Mouse (Mus musculus): ENCODE measurements at regions not wholly inside any gene's neighbourhood (a gene's known extent, or its start where the extent isn't known, plus 50 kb on each side); places are given as distances from the start of the nearest gene placed in this dataset.

DNA sequence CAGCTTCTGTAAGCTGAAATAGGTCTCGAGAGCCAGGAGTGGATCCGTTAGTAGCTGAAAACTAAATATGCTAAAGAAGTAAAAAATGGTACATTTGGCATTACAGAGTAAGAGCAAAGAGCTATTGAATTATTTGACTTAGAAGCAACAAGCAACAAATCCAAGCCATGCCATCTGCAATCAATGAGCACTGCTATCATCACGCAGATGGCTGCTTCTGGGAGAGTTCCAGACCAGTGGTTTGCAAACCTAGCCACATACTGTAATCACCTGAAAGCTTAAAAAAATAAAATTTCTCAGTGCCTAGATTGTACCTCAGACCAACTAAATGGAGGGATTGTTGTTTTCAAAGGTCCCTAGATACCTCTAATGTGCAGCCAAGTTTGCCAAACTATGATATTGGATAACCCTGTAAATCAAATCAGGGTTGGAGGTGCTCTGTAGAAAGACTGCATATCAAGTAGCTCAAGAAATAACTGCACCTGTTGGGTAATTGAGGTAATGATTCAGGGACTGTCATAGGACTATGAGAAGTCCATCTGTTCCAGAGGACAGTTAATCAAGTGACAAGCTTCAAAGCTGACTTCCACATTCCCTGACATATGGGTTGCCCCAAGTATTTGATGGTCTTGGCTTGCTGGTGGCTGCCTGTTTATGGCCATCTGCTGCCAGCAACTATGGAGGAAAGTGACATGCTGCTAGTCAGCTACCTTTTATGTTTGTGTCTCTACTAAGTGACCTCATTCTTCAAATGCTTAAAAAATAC is 538.0 kb downstream of the Shisa9 start:
- H3K79me2 ChIP-seq (ENCODE audit: control insufficient read depth, insufficient read depth, low read length, poor library complexity): no peaks in the 10 kb centered on the region
- H3K9me3 ChIP-seq (replicated peaks; ENCODE audit: insufficient read depth, low read length): no peaks in the 10 kb centered on the region
- no peaks in the 10 kb centered on the region for H3K4me1 ChIP-seq (ENCODE audit: control insufficient read depth in 1 of 2, insufficient read depth in 2 of 2, low read length in 2 of 2)
- no peaks in the 10 kb centered on the region for H3K27me3 ChIP-seq (ENCODE audit: control insufficient read depth in 1 of 2, insufficient read depth in 2 of 2, low read length in 2 of 2)
- DNase-seq (ENCODE audit: low read depth, low spot score): no peak
- no peak overlapping the region for H3K4me3 ChIP-seq (ENCODE audit: control insufficient read depth in 1 of 2, insufficient read depth in 1 of 2, low read depth in 2 of 2, low read length in 2 of 2)
- H3K27ac ChIP-seq (ENCODE audit: control insufficient read depth, low read depth, low read length): no peak overlapping the region
- TF ChIP-seq GABPA (IDR thresholded peaks at IDR 0.05; ENCODE audit: low read depth, low read length) (no peak), TCF12 (IDR thresholded peaks at IDR 0.05; ENCODE audit: low read depth, low read length) (no peak), ZMIZ1 (IDR thresholded peaks at IDR 0.05; ENCODE audit: low read depth, low read length) (no peak), BHLHE40 (IDR thresholded peaks at IDR 0.05; ENCODE audit: borderline replicate concordance, low read depth, low read length) (no peak), MAX (IDR thresholded peaks at IDR 0.05; ENCODE audit: low read length) (no peak)
- H3K9ac ChIP-seq (ENCODE audit: control insufficient read depth, low read depth, low read length, poor library complexity, severe bottlenecking): no peak overlapping the region
- H3K36me3 ChIP-seq (ENCODE audit: control insufficient read depth in 1 of 2, insufficient read depth in 2 of 2, low read length in 2 of 2): no peaks in the 10 kb centered on the region

DNA sequence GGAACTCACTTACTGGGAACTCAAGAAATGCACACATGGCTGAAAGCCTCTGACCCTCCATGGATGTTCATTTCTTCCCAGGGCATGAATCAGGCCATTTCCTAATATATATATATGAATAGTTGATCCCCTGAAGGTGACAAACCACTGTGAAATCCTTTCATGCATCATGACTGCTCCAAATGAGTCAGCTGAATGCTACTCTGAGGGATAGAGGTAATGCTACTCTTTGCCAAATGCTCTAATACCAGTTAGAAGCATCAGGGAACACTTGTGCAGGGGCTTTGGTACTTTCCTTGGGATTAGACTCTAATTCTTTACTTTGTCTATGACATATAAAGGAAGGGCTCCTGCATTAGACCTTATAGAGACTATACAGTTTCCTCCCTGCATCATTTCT is 561.0 kb upstream of the Ercc4 start:
- Histone ChIP-seq H3K4me1 (ENCODE audit: control insufficient read depth in 1 of 2, insufficient read depth in 2 of 2, low read length in 2 of 2) (no peaks in the 10 kb centered on the region), H3K9me3 (replicated peaks; ENCODE audit: insufficient read depth, low read length) (no peaks in the 10 kb centered on the region), H3K27me3 (ENCODE audit: control insufficient read depth in 1 of 2, insufficient read depth in 2 of 2, low read length in 2 of 2) (no peaks in the 10 kb centered on the region), H3K4me3 (ENCODE audit: control insufficient read depth in 1 of 2, insufficient read depth in 1 of 2, low read depth in 2 of 2, low read length in 2 of 2) (no peak overlapping the region), H3K27ac (ENCODE audit: control insufficient read depth, low read depth, low read length) (no peak overlapping the region), H3K9ac (ENCODE audit: control insufficient read depth, low read depth, low read length, poor library complexity, severe bottlenecking) (no peak overlapping the region), H3K36me3 (ENCODE audit: control insufficient read depth in 1 of 2, insufficient read depth in 2 of 2, low read length in 2 of 2) (no peaks in the 10 kb centered on the region), H3K79me2 (ENCODE audit: control insufficient read depth, insufficient read depth, low read length, poor library complexity) (no peaks in the 10 kb centered on the region)
- no peak for DNase-seq (ENCODE audit: low read depth, low spot score)
- TF ChIP-seq POLR2A (IDR thresholded peaks at IDR 0.05; ENCODE audit: control insufficient read depth in 1 of 2, insufficient read depth in 1 of 2, low read depth in 1 of 2, low read length in 2 of 2, poor library complexity in 1 of 2) (no peak), CHD2 (IDR thresholded peaks at IDR 0.05; ENCODE audit: low read length) (no peak), TAL1 (IDR thresholded peaks at IDR 0.05; ENCODE audit: low read length) (no peak), NRF1 (IDR thresholded peaks at IDR 0.05; ENCODE audit: insufficient read depth, low read depth, low read length, poor library complexity, severe bottlenecking) (no peak), POLR2AphosphoS5 (IDR thresholded peaks at IDR 0.05; ENCODE audit: borderline replicate concordance, low read depth, low read length) (no peak), EP300 (IDR thresholded peaks at IDR 0.05; ENCODE audit: low read depth in 1 of 2, low read length in 2 of 2) (no peak), SMC3 (IDR thresholded peaks at IDR 0.05; ENCODE audit: low read depth, low read length) (no peak), ETS1 (IDR thresholded peaks at IDR 0.05; ENCODE audit: low read depth, low read length) (no peak), MAZ (IDR thresholded peaks at IDR 0.05; ENCODE audit: low read depth, low read length) (no peak), ZMIZ1 (IDR thresholded peaks at IDR 0.05; ENCODE audit: low read depth, low read length) (no peak), E2F4 (IDR thresholded peaks at IDR 0.05; ENCODE audit: borderline replicate concordance, low read depth, low read length) (no peak), BHLHE40 (IDR thresholded peaks at IDR 0.05; ENCODE audit: borderline replicate concordance, low read depth, low read length) (no peak), ELF1 (IDR thresholded peaks at IDR 0.05; ENCODE audit: low read depth, low read length) (no peak), GATA1 (IDR thresholded peaks at IDR 0.05; ENCODE audit: low read depth, low read length) (no peak)
